Mouse (Mus musculus) Muller cell, postnatal 12 days (primary cell): Measurements from ENCODE around the gene B4galnt1.

Source experiments
- DNase-seq: peaks from one replicate; pipeline ENCODE4 v3.0.0-alpha.2; 2015; ENCODE audit errors: inconsistent ontology term

Gene B4galnt1

DNA sequence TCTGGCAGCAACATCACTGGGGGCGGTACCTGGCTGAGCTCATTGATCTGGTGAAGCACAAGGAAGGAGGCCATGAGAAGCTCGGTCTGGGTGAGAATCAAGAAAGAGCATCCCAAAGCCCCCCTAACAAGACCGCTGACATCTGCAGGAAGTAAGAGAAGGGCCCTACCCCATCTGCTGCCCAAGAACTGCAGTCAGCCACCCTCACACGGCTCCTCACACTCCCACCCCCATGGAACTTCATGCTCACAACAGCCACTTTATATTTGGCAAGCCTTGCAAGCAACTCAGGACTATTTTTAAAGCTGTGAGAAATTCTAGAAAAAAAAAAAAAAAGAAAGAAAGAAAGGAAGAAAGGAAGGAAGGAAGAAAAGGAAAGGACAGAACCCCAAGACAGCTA is 43.9 kb downstream of the B4galnt1 start:
- DNase-seq: no peak

DNA sequence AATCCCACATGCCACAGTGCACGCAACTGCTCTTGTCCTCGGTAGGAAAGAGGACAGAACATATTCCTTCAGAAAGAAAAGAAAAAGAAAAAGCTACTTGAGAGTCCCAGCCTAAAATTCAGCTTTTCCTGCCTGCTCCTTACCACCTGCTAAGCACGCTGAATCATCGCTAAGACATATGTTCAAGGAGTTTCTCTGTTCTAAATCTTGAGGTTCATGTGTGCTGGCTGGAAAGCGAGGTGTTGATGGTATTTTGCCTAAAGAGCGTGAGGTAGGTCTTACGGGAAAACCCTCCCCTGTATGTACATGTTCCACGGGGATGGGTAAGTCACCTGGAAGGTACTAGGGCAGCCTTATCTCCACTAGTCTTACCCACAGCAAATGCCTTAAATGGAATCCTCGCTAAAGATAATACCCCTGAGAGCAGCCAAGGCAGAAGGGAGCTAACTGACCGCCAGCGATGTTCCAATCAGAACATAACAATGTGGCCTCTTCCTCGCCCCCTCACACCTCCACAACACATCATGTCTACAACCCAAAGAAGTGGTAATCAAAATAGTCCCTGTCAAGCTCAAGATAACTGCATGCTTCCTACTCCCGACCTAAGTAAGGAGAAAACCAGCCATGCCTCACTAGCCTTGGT is 45.0 kb downstream of the B4galnt1 start:
- DNase-seq: no peak

DNA sequence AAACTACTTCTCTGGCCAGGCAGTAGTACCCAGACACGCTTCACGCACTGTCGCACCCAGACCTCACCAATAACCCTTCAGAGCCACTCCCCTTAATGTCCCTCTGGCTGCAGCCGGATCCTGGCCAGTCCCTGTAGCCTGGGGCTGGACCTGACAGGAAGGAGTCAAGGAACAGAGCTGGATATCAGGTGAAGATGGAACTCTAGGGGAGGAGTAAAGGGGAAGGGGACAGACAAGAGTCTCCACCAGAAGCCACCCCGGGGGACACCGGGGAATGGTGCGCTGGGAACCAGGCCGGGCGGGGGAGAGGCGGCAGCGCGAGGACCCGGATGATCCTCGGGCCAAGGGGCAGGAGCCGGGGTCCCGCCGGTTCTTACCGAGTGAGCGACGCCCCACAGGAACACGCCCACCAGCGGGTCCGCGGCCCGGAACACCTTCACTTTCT is 46.0 kb downstream of the B4galnt1 start:
- no peak for DNase-seq

DNA sequence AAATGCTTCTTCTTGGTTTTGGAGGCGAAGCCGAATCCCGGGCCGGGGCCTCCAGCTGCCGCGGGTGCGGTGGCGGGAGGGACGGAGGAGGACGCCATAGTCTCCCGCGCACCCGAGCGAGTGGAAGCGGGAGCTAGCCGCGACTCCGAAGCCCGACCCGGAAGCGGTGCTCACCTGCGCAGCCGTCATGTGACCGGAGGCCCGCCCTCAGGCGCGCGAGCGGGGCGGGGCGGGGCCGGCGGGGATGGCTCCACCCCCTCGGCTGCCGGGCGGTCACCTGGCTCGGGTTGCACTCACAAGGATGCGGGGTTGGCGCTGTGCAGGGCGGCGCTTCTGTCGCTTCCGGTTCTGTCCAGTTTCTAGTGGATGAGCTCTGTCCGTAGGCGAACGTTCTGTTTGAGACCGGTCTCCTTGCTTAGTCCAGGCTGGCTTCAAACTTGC is 46.4 kb downstream of the B4galnt1 start, which contains the start of gene Pip4k2c:
Pip4k2c (minus strand) TSS at position 172 of the 441 bp plus-strand sequence.
- peak; percentile 95 for DNase-seq

DNA sequence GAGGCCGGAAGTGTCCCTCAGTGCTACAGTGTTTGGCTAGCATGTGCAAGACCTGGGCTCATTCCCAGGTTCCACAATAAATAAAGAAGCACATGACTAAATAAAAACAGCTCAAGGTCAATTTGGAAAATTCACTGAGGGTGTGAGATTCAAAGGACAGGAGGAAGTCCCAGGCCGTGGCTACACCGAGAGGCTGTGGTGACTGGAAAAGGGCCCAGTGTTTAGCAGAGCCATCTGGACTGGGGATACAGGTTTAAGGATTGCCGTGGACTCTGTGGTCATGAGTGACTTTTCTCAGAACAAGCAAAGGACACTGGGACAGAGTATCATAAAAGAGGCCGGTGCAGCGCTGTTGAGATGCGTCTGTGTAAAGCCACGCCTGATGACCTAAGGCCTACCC is 48.2 kb downstream of the B4galnt1 start:
- DNase-seq: no peak

DNA sequence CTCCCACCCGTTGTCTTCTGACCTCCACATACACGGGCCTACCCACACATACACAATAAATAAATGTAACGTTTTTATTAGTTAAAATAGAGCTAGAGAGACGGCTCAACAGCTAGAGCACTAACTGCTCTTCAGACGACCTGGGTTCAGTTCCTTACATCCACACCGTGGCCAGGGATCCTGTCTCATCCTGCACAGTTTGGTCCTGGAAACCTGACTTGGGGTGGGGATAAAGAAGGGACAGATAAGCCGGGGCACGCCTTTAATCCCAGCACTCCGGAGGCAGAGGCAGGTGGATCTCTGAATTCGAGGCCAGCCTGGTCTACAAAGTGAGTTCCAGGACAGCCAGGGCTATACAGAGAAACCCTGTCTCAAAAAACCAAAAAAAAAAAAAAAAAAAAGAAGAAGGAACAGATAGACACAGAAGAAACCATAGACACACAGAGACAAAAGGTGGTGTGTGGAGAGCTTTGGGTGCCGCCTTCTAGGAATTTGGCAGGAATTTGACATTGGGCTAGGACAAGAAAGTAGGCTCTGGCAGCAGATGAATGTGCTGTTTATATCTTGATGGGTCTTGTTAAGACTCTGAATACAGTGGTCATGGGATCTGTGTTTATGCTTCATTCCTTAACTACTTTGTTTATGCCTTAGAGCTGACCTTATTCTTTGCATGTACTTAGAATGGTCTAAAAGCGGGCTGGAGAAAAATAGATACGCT is 48.8 kb downstream of the B4galnt1 start:
- no peak for DNase-seq

DNA sequence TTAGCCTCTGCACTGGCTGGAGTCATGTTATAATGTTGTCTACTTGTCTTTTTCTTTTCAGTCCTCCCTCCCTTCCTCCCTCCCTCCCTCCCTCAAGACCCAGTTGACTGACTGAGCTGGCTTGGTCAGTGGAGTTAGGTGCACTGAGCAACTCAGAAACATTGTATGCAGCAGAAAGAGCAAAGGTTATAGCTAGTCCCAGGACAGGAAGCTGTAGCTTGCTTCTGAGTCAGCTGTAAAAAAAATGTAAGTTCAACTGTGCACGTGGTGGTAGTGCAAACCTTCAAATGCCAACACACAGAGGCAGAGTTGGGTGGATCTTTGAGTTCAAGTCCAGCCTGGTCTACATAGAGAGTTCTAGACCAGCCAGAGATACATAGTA is 49.4 kb downstream of the B4galnt1 start:
- DNase-seq: no peak

DNA sequence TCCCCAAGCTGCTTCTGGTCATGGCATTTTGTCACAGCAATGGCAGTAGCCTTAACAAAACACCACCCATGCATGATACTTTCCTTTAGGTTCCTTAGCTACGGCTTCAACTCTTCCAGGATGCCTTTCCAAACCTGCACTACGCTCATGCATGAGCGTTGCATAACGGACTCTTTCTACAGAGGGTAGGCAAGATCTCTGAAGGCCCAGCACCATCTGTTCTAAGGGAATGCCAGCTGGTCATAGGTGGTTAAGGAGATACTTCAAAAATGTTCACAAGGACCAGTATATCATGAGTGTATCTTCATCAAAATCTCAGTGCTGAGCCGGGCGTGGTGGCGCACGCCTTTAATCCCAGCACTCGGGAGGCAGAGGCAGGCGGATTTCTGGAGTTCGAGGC is 51.4 kb downstream of the B4galnt1 start:
- DNase-seq: no peak

DNA sequence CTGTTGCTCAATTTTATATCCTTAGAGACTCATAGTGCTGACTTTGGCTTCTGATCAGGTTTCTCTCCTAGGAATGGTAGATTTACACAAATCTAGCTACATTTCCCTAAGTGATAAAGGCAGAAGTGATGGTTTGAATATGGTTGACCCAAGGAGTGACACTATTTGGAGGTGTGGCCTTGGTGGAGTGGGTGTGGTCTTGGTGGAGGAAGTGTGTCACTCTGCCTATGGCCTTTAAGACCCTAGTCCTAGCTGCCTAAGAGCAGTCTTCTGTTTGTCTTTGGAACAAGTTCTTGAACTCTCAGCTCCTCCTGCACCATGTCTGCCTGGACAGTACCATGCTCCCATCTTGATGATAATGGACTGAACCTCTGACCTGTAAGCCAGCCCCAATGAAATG is 52.2 kb downstream of the B4galnt1 start:
- DNase-seq: no peak

DNA sequence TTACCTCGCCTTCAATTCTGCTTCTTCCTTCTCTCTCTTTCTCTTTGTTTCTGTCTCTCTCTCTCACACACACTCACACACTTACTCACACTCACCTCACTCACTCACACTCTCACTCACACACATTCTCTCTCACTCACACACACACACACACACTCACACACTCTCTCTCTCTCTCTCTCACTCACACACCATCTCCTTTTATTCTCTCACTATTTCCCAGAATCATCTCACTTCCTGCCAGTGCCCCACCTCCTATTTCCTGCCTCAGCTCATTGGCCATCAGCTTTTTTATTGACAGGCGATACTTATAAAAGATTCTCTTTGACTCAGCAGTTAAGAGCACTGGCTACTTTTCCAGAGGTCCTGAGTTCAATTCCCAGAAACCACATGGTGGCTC is 53.3 kb downstream of the B4galnt1 start:
- no peak for DNase-seq
